Mouse (Mus musculus) inflammation-experienced regulatory T-cells, adult 6 months (primary cell): ENCODE results near the gene Ccm2l. TPM values are rescaled to one million over a fixed set of nuclear protein-coding genes. Genes with fewer than 3 reads are reported as not detected.

Experiments
- ATAC-seq: one replicate; pipeline ENCODE4 v1.8.0; 2017
- polyA plus RNA-seq, 3 experiments: library from polyadenylated mRNA; unstranded; fragments of 100-300 nt; shearing (Covaris generic); gene quantifications; one replicate each; pipeline ENCODE4 v1.2.1; 2017

Ccm2l gene
- polyA plus RNA-seq, 3 experiments from 2014 or later, result not detected

GRCm38 (mm10) chr2:153107046-153107766, 41.5 kb downstream of the Ccm2l start:
- no peak for ATAC-seq

- ATAC-seq, result no peak
Measured at GRCm38 (mm10) chr2:153107802-153108201, 42.0 kb downstream of the Ccm2l start.

- no peak for ATAC-seq
Measured at GRCm38 (mm10) chr2:153108313-153109264, 42.8 kb downstream of the Ccm2l start, which contains the start of gene Hck. Gene Hck, plus strand, starts transcription at chr2:153108468.

DNA sequence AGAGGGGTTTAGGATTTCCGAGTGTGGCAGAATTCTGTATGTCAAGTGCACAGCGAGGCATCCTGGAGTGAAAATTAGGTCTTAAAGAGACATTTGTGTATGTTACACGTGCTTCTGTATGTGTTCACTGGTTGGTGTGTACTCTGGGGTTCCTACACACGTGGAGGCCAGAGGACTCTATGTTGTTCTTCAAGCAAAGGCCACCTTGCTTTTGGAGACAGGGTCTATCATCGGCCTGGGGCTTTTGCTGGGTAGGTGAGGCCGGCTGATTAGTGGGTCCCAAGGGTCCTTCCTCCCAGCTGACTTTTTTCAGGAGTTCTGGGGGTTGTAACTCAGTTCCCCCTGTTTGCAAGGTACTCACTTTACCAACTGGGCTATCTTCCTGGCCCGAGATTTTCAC, 43.8 kb downstream of the Ccm2l start:
- ATAC-seq, result no peak

GRCm38 (mm10) chr2:153111298-153111697, 45.5 kb downstream of the Ccm2l start:
- ATAC-seq, result no peak

DNA sequence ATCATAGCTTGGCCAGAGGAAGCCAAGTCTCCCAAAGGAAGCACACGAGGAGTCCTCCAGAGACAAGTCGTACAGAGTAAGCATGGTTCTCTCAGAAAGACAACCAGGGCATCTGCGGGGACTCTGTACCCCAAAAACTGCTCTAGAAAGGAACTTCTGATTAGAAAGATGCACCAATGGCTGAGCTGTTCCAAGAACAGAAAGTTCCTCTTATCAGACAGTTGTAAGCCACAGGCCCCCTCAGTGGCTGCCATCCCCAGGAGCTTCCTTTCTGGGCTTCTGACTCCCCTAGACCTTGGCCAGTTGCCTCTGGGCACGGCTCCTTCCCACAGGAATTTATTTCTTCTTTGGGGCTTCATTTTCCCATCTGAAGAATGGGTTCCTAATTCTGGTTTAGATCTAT, 49.9 kb downstream of the Ccm2l start:
- ATAC-seq, result no peak

DNA sequence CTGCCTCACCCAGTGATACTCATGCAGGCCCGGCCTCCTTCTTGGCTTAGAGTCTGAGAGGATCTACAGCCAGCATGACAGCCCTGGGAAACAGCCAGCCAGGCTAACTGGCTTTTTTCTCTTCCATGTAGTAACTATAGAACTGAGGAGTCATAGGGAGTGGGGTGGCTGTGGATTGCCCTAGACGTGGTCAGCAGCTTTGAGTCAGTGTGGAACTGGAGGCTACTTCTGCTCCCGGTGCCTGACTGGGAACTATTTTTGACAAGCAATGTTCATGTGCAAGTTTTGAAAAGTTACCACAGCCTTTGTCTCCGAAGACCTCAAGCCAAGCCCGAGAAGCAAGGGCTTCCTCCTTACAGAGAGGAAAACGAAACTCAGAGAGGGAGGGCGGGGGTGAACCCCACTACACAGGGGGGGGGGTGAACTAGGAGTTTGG, 51.3 kb downstream of the Ccm2l start:
- ATAC-seq, result no peak

DNA sequence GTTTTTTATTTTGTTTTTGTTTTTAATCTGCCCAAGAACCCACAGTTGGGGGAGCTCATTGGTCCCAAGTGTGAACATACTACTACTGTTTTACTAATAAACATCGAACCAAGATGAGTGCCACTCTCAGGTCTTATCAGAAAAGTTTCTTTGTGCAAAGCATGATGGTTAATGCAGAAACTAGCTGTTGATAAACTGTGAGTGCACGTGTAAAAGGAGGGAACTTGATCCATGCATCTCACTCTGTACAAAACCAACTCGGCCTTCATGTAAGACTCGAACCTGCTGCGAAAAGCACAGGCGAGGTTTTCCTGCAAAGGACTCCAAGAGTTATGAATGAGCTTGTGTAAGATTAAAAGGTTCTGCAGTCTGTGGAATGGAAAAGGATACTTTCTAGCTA, 53.7 kb downstream of the Ccm2l start:
- ATAC-seq, result no peak

- no peak for ATAC-seq
Measured at GRCm38 (mm10) chr2:153120126-153120525, 54.4 kb downstream of the Ccm2l start.

DNA sequence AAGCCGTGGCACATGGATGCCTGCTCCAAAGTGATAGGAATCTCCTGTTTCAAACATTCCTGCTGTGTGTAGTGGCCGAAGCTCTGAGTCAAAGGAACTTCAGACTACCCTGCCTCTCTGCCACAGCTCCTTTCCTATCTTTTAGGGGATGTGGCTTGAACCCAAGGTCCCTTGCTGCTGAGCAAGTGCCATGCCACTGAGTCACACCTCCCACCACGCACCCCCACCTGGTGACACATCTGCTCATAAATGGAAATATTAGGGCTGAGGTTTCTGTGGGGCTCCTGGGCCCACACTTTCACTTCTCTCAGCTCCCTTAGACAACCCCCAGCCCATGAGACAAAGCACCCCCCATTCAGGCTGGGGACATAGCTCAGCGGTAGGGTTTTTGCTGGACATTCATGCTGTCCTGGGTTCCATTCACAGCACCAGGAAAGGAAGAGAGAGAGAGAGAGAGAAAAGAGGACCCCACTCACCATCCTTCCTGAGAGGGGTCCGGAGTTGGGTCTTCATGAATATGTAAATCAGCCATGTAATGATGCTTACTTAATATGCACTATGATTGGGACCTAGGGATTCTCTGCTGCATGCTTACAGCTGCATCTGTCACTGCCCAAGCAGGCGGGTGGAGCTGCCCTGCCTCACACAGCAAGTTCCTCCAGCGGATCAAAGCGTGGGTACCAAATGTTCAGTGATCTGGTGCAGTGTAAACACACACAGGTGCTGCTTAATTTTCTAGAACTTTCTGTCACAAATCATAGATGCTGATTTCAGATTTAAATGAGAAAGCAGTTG, 56.3 kb downstream of the Ccm2l start:
- ATAC-seq, result no peak

DNA sequence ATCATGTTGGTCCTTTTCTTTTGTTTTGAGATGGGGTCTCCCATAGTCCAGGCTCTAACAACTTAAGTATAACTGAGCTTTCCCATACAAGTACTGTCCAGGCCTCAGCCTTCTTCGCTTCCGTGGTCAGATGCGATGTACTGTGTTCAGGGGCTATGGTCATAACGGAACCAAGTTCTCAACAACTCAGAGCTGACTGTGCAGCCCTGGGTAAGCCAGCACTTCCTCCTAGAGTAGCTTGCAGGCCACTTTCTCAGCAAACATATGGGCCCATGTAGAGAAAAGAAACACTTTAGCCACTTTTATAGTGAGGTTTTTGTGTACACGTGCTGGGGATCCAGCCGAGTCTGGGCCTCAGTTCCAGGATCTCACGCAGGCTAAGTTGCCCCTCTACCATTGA, 56.9 kb downstream of the Ccm2l start:
- no peak for ATAC-seq

GRCm38 (mm10) chr2:153125875-153126274, 60.1 kb downstream of the Ccm2l start:
- no peak for ATAC-seq

- ATAC-seq, result no peak
Measured at GRCm38 (mm10) chr2:153131019-153131418, 65.3 kb downstream of the Ccm2l start.

Other genes starting within 250 kb of the Ccm2l start
- 10 to 100 TPM; 36.5 to 64.5 (median 41.8) TPM for gene Bcl2l1, start 234.2 kb upstream of the Ccm2l start, polyA plus RNA-seq
- gene Tpx2, start 218.0 kb upstream of the Ccm2l start, polyA plus RNA-seq, result 10 to 100 TPM in 1 of 3 experiments, 1 to 10 TPM in 2; 5.3 to 56.1 (median 5.7) TPM
- not detected for gene Mylk2, start 154.6 kb upstream of the Ccm2l start, polyA plus RNA-seq
- gene Foxs1, start 132.7 kb upstream of the Ccm2l start, polyA plus RNA-seq, result not detected
- not detected for gene Dusp15, start 114.3 kb upstream of the Ccm2l start, polyA plus RNA-seq
- 1 to 10 TPM in 2 of 3 experiments, under 1 TPM in 1; 0.92 to 1.6 (median 1.0) TPM for gene Ttll9, start 103.5 kb upstream of the Ccm2l start, polyA plus RNA-seq
- 100 to 1,000 TPM; 149 to 191 (median 188) TPM for gene Pdrg1, start 50.5 kb upstream of the Ccm2l start, polyA plus RNA-seq
- gene Xkr7, start 34.1 kb upstream of the Ccm2l start, polyA plus RNA-seq, result not detected
- gene Hck, start 42.5 kb downstream of the Ccm2l start, polyA plus RNA-seq, result 1 to 10 TPM in 1 of 3 experiments, under 1 TPM in 1, not detected in 1; 0.28 to 1.0 TPM
- gene Tm9sf4, start 95.3 kb downstream of the Ccm2l start, polyA plus RNA-seq, result 10 to 100 TPM; 31.2 to 49.1 (median 47.2) TPM
- 10 to 100 TPM; 23.3 to 25.2 (median 25.1) TPM for gene Tspyl3, start 159.5 kb downstream of the Ccm2l start, polyA plus RNA-seq
- 10 to 100 TPM; 18.9 to 24.1 (median 21.5) TPM for gene Plagl2, start 175.5 kb downstream of the Ccm2l start, polyA plus RNA-seq
- gene Pofut1, start 175.6 kb downstream of the Ccm2l start, polyA plus RNA-seq, result 10 to 100 TPM in 1 of 3 experiments, 1 to 10 TPM in 2; 6.2 to 13.5 (median 9.4) TPM
- gene Kif3b, start 225.5 kb downstream of the Ccm2l start, polyA plus RNA-seq, result 10 to 100 TPM in 2 of 3 experiments, 1 to 10 TPM in 1; 8.5 to 13.3 (median 11.6) TPM